Mouse (Mus musculus) layer of hippocampus, postnatal 25 days (tissue): ENCODE data around the gene Cubn. TPM values are rescaled to one million over a fixed set of nuclear protein-coding genes. Genes with fewer than 3 reads are reported as not detected.

Experiments
- DNase-seq, 2 experiments: peaks; one replicate each; pipeline ENCODE4 v3.0.0; 2022; ENCODE audit warnings: mixed read lengths in 2 of 2, low spot score in 1 of 2; ENCODE audit errors: extremely low spot score in 1 of 2
- total RNA-seq, 2 experiments: library from RNA; stranded (reverse); gene quantifications; 2 replicates each; pipeline ENCODE4 v1.2.3; 2021

Gene Cubn
- total RNA-seq, 2 experiments from 2014 or later = 0.10 to 0.14 TPM

DNA sequence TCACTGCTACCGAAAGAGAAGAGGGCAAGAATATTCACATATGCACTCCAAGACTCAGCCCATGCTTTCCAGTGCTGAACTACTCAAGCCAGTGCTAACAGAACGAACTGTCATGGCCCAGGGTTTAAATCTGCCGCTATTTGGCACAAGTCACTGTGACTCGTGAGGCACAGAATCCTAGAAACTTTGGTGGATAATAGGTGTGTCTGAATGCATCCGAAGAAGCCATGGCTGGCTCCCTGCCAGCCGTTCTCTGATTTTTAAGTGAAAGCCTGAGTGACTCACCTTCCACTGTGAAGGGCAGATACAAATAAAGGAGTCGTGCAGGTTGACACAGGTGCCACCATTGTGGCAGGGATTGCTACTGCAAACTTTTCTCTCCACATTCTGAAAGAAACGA is 5.1 kb downstream of the Cubn start:
- DNase-seq = no peak

DNA sequence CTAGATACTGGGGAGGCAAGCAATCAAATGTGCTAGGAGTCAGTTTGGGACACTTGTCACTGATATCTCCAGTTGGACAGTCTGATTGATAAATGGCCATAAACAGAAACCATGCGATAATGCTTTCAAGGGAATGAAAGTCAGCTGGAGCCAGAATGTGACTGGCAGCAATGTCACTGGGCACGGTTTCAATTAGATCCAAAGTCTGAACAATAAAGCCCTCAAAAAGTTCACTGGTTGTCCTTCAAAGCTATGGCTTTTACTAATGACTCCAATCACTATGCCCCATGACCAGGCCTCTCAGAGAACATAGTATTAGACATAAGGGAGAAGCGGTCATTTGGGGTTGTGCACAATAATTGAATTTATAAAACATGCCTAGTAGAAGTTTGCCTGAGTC is 7.0 kb downstream of the Cubn start:
- DNase-seq = no peak

DNA sequence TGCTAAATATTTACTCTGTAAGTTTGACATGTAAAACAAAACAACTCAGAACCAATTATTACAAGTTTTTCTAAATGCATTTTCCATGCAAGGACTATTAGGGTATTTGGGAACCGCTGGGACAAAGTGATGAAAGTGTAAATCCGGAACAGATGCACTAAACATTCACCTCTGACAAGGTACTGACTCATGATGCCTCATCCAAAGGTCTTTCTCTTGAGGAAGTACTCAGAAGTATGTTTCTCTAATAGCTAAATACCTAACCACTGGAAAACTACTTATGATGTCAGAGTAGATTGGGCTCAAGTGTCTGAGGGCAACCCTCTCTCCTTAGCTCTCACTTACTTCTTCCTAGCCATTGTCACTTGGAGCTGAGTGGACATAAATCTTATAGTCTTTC is 10.9 kb downstream of the Cubn start:
- no peak for DNase-seq

DNA sequence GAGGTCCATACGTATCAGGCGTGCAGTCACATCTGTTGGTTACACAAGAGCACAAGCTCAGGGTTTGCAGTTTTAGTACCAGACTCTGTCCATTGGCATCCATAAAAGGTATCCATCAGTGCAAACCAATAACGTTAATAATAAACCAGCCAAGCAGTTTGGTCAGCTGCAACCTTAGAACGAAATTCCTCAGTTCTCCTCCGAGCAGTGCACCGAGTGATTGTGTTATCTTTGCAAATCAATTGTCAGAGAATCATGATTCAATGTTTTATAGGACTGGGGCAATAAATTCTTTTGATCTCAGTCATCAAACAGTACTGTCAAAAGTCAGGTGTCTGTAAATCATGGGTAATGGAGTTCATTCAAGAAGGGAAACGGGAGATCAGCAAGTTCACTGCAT is 12.4 kb downstream of the Cubn start:
- no peak for DNase-seq

DNA sequence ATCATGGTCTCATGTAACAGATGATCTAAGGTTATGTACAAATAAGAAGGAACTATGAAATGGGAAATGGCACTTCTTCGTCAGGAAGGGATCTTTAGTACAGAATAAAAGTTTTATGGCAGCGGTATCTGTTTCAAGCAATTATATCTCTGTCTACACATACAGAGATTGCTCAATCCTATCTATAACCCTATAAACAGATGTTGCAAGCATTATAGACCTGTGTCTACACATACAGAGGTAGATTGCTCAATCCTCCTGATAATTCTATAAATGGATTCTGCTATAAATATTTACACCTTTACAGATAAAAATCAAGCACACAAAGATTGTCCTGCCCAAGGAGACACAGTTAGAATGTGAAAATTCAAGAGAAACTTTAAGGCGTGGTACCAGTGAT is 21.5 kb downstream of the Cubn start:
- no peak for DNase-seq

DNA sequence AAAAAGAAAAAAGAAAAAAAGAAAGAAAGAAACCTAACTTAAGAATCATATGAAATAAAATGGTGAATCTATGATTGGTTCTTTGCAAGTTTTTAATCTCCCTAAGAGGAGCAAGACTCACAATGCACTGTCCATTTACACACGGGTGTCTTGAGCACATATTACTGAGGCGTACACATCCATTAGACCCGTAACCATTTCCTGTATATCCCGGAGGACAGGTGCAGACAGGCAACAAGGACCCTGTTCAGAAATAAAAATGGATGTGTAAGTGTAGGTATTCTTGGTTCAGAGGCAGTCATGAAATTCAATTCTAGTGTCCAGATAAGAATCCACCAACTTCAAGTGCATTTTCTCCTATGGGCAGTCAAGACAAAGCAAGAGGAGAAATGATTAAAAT is 22.0 kb downstream of the Cubn start:
- no peak for DNase-seq

DNA sequence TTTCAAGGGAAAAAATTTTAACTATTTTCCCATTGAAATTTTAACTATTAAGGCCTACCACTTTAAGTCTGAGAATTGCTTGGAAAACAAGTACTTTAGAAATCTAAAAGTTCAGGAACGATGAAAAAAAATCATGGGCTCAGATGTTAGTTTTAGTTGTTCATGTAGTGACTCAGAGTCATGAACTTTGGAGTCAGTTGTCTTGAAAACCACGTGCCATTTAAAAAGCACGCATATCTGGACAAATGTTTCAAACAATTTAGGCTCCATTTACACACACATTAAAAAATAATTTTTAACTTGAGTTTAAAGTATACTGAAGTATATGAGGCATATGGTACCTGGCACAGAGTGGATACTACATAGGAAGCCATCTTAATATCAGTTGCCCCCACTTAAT is 24.9 kb downstream of the Cubn start:
- DNase-seq = no peak

DNA sequence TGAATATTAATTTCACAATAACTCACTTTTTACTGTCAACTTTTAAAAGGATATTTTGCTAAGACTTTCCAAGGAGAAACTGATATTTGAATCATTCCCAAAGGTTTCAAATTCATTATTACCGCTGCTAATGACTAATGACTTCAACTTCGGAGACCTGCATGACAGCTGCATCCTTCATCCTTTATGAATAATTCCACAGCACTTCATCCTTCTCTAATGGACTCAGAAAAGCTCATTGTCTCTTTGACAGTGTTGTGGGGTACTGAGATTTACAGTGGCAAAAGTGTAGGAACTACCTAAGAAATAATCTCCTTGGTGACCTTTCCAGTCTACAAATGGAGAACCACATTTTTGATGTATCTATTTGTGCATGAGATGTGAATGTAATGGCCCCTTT is 33.5 kb downstream of the Cubn start:
- no peak for DNase-seq

DNA sequence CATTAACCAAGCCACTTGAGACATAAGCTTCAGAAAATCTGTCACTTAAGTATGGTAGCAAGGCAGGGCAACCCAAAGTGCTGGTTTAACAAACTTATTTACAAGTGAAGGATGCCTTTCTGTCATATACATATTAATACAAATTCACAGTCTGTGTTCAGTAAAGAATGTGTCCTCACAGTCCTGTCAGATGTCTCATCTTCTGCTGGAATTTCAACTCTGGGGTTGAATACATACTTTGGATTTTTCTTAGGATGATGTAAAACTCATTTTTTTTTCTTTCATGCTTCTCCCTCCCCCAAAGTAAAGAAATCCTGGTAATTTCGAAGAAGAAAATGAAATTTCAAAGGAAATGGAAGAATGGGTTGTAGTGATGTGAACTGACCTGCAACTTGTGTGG is 34.8 kb downstream of the Cubn start:
- no peak for DNase-seq

DNA sequence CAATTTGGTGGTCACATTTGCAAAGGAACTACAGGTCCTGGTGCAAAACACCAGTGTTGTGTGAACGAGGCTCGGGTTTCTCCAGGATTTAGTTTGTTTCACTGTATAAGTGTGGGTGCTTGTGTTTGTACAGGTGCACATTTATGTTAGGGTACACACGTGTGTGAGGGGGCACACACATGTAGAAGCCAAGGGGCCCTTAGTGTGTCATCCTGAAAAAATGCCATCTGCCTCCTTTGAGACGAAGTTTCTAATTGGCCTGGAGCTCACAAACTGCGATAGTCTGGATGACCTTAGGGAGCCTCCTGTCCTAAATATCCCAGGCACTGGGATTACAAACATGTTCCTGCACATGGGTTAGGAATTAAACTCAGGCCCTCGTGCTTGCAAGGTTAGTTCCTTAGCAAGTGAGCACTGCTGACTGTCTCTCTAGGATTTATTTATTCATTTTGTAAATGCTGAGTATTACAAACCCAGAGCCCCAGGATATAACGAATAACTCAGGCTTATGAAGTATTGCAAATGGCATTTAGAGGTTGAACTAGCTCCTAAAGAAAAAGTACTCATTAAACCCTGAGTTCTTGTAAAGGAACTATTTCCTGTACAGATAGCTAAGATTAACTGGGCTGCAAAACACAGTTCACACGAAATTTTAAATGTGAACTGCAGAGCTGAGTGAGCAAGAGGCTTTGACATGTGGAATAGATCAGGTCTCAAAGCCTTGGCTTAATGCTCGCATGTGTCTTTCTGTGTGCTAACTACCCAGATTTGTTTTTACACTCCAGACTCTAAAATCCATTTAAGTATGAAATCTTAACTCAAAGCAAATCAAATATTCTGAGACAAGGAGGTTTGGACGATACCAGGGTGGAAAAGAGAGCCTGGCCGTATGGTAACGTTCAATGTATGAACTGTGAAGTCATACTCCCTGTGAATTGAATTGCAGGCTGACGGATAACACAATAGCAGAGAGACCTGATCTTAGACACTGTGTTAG is 39.8 kb downstream of the Cubn start:
- DNase-seq = no peak

DNA sequence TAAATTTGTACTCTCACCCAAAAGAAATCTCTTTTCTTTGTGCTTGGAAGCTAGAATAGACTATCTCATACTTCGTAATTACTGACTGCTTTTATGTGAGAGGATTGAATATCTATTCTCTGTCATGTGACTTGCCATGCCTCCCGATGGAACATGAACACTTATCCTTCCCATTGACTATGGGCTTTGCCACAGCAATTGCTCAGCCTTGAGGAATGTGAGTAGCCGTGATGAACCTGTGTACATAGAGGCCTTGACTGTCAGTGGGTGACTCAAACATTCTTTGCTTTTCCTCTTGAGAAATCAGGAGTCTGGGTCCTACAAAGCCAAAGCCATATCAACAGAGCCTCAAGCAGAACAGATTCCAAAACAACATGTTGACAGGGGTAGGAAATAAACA is 40.7 kb downstream of the Cubn start:
- no peak for DNase-seq

DNA sequence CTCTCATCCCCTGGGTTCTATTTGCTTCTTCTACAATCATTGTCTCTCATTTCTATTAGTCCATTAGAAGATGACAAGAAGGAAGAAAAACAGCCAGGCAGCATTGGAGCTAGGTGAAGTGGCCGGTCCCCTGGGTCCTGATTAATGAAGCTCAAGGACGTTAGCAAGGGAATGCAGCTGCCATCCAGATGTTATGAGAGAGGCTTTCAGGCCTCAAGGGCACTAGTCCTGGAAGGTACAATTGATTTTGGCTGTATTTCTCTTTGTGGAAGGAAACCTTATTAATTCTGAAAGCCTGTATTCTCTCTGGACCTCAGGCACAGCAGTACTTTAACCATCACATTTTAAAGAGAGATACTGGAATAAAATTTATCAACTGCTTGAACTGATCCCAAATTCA is 41.1 kb downstream of the Cubn start:
- no peak for DNase-seq

DNA sequence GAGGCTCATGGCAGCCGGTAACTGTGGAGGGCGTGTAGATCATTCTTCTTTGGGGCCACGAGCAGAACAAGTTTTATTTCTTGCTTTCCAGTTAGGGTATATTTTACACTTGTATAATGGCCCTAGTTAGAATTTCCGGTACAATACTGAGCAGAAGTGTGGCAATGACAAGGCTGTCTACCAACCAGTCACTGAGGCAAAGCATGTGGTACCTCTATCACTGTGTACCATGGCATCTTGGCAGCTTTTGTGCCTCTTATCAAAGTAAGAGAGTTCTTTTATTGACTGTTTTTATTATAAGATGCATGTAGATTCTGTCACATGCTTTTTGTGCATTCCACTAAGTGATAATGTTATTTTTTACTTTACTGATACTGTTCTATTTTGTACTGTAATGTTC is 46.5 kb downstream of the Cubn start:
- DNase-seq = no peak

DNA sequence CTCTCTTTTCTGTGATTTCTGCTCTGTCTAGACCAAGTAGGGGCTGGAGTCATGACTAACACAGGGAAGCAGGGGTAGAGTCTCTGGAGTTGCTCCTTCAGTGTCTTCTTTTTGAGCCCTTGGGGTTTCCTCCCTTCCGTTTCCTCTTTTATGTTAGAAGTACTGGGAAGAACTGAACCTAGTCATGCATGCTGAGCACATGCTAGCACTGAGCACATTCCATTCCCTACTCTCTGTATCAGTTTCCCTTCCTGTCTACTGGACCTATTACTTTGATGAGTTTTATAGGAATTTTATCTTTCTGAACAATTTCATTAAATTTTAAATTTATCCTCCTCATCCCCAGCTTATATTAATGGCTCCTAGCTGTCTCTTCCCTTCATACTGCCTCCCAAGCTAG is 52.6 kb downstream of the Cubn start:
- no peak for DNase-seq

DNA sequence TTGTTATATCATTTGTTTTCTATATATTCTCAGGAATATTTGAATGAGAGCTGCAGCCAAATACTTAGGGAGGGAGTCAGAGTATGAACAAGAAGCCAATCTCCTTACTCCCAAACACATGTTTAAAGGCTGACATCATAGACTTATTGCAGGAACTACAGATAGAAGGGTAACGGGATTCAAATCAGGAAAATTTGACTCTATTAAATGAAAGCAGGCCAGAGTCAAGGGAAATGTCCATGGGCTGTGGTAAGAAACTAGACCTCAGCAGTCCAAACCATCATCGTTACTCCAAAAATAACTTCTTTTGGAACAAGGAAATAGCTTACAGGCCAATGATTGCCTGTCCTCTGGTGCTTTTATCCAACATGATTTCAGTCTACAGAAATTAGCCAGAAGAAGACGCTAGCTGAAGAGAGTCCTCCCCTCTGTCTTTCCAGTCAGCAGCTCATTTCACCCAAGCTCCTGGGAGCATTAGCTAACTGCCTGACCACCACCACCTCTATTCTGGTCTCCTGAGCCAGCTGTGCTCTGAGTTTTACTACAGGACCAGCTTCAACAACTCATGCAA is 53.3 kb downstream of the Cubn start:
- DNase-seq = no peak

DNA sequence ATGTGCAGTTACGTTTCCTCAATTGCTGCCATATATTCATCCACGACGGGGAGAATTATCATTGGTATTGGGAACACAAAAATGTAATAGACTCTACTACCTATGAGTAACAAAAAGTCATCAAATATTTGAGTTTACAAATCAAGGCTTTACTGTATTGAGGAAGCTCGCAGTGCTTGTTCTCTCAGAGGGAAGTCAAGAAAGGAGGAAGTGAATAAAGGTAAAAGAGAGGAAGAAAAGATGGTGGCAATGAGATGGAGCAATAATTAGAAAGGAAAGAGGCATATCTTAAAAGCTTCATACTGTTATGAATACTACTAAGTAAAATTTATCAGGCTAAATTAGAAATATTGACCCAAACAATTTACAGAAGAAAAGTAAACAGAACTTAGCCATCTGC is 59.6 kb downstream of the Cubn start:
- DNase-seq = no peak

DNA sequence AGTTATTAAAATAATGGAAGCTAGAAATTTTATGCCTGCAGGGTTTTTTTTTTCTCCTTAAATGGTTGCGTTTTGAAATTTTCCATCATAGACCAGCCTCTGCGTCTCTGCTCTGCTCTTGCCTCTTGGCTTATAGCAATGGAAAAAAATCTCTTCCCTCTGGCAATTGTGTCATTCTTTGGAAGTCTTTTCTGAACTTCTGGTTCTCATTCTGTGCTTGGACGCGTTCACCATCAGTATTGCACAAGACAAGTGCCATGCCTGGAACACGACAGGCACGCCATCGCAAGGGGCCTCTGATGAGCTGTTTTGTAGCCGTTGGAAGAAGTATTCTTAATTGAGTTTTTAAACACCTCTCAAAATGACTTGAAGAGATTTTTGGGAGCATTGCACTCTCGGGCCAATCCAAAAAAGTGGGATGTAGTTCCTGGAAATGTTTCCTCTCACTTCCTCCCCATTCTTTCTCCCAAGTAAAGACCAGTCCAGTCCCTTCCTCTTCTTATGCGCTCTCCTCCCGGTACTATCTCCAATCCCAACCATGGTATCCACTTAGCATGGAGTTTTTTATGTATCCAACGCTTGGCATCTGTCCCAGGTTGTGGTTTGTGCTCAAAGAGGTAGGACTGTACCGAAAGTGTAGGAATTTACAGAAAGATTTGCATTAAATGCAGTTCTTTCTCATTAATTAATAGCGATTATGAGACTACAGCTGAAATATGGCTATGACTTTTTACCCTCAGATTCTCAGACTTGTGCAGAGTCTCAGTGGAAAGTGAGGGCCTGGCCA is 69.4 kb downstream of the Cubn start:
- DNase-seq = no peak

DNA sequence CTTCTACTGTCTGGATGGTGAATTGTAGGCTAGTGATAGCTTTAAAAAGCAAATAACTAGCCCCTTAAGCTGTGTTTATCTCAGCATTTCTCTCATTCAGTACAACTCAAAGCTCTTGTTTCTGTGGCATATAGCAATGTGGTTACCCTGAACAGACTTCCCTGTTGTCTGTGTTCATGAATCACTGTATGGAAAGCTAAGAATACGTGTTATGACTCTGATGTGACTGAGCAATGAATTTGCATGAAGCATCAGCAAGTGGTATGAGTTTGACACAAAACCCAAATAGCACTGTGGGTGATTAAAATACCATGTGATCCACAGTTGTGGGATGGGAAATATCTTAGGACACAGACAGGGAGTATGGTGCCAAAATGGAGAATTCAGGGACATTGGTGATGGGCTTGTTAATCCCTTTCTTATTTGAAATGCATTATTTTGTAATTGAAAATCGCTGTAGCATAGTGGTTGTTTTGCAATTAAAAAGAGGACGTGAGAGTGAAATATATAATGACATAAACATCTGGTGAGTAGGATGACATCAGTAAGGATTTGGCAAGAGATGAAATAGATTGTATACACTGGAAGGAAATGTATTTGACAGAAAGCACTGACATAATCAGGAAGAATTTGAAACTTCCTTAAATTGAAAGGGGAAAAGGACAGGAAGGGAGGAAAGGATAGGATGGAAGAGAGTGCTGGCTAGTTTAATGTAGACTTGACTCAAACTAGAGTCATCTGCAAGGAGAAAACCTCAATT is 74.7 kb downstream of the Cubn start:
- DNase-seq = no peak

DNA sequence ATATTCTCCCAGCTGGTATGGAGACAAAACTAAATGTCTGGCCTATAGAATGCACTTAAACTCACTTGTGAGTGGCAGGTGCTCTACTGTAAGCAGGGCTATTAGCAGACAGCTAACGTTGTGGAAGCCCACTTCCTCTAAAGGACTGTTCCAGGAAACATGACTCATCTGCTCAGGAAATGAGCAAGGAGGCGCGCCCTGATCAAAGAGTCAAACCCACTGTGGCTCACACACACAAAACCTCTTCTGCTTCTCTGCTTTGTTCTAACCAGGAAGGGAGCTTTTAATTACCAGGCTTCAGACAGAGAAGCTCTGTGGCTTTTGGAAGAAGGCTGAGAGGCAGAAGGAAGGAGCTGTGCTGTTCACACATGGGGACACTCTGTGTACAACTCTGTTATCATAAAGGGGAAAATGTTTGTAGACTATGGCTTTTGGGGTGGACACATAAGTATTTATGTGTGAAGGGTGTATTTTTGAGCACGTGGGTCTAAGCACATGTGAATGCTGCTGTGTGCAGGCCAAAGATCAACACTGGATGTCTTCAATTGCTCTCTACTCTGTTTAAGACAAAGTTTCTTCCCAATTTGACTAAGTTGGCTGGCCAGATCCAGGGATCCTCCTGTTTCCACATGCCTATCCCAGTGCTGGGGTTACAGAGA is 78.0 kb downstream of the Cubn start:
- DNase-seq = no peak

DNA sequence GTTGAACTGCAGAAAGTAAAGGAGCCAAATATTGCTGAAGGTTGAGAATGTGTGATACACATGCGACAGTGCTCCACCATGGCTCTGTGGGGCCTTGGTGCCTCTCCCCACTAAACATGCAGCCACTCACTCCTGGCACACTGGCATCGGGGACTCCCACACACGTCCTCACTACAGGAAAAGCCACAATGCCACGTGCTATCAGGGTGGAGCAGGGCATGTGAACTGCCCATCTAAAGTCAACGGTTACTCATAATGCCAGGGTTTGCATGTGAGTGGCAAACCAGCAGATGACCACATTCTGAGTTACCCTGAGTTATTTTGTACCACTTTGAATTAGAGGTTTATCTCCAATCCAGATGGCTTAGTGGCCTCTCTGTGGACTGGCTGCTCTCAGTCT is 81.0 kb downstream of the Cubn start:
- DNase-seq = no peak
